Mouse (Mus musculus) left cerebral cortex, adult 18-20 months (tissue): ENCODE measurements at regions not wholly inside any gene's neighbourhood (a gene's known extent, or its start where the extent isn't known, plus 50 kb on each side); places are given as distances from the start of the nearest gene placed in this dataset.

Experiments used
- DNase-seq, 2 experiments: peaks; one replicate each; pipeline ENCODE4 v3.0.0; 2021 to 2022; ENCODE audit warnings: low spot score in 2 of 2, mixed read lengths in 1 of 2

DNA sequence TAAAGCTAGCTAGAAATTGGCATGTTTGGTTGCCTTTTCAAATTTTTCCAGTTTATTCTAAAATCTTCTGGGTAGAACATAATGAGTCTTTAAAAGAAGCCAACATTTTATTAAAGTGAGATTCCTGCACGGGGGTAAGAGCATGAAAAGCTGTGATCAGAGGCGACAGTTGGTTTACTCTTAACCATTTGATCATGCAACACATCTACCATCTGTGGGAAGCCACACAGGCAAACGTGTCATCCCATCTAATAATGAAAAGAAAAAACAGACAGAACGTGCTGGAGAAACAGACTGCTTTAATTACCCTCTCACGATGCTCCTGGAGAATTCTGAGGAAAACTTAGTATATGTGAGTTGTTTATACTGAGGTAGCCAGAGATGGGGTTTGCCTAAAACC, 115.4 kb upstream of the Pter start:
- no peak for DNase-seq

DNA sequence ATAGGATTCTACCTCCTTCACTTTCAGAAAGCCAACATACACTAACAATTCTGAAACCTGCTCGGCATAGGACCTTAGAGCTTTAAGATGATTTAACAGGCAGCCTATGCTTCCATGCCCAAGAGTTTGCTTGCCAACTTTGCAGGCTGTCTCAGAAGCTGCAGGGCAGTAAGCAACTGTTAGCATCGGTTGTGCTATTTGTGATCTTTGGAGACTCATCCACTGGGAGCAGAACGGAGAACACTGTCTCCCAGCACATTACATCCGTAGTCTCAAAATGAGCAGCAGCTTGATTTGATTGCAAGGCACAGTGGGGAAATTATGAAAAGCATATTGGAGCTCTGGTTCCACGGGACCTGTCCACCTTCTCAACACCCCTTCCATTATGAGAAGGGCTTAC, 108.5 kb upstream of the Pter start:
- DNase-seq: peak; percentile 12 to 20

DNA sequence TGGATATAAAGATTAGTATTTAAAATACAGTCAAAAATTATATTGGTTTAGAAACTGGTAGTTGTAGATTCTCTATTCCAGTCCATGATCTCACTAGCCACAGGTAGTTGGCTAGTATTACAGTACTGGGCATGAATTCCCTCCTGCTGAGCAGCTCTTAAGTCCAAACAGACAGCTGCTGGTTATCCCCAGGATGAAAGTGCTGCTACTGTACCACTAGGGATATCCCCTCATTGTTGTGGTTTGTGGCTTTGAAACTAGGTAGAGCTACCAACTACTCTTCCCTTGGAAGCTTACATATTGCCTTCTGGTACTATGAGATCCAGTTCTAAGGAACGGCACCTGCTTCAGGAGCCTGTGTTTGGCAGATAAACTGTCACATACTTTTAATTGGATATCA, 97.9 kb upstream of the Pter start:
- DNase-seq: no peak

DNA sequence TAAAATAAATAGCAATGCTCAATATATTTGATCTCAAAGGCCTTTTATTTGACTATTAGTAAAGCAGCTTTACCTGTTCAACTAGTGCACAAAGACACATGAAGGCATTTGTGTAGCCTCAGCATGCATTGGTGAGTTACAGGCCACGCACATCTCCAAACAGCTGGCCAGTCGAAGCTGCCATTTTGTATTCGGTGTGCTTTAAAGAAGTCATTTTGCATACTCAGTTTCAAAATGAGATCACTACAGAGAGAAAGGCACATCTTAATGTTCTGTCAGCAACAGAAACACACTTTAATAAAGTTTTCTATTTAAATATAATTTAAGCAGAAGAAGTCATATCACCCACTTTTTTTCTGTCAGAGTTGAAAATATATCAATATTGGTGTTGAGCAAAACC, 90.3 kb upstream of the Pter start:
- DNase-seq: no peak

DNA sequence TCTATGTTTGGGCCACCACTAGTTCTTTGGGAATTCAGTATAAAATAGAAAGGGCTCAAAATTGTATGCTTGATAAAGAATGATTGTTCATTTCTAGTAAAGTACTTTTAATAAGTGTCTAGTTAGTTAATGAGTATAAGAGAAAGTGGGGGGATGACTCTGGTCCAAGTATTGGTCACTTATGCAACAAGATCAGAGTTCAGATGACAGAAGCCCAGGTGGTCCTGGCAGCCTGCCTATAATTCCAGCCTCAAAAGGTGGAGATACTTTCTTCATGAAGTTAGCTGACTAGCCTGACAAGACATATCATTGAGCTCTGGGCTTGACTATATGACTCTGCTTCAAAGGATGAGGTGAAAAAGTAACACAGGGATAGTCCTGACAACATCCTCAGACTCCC, 57.3 kb upstream of the Pter start:
- DNase-seq: no peak

DNA sequence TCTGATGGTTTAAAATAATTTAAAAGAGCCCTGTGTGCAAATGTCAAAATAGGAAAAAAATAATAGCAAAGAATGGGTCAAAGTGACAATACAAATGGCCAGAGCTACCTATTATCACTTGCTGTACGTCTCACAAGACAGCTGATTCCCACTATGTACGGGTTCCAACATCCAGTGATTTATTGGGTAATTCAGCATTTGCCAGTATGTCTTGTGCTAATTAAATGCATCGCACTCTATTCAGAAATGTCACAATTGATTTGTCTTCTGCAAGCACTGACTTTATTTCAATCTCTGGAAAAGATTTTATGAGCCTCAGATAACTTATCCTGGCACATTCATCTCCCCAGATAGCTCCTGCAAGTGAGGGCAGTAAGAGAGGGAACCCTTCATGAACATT, 55.1 kb upstream of the Pter start:
- DNase-seq: no peak
